Mouse (Mus musculus) liver, embryonic 15.5 days (tissue): ENCODE results near the gene Rev3l. TPM values are rescaled to one million over a fixed set of nuclear protein-coding genes. Genes with fewer than 3 reads are reported as not detected.

Experiments used
- ATAC-seq: fragments of 200-750 bp; cut with Nextera tagmentation; 2 replicates; pipeline ENCODE4 v1.8.0; 2017; ENCODE audit warnings: moderate number of reproducible peaks, mild to moderate bottlenecking, moderate library complexity; ENCODE audit not compliant: insufficient read depth
- H3K27ac ChIP-seq: fragments of 300-500 bp; sonication (generic); replicated peaks from 2 replicates; pipeline ENCODE4 v1.5.1; 2015; ENCODE audit warnings: mild to moderate bottlenecking, inconsistent platforms
- H3K27me3 ChIP-seq: fragments of 300-500 bp; sonication (generic); 2 replicates; pipeline ENCODE4 v1.6.1; 2015; ENCODE audit warnings: mild to moderate bottlenecking, inconsistent platforms
- H3K36me3 ChIP-seq: fragments of 300-500 bp; sonication (generic); replicated peaks from 2 replicates; pipeline ENCODE4 v1.6.1; 2015; ENCODE audit warnings: moderate library complexity, mild to moderate bottlenecking, inconsistent platforms
- H3K4me1 ChIP-seq: fragments of 300-500 bp; sonication (generic); replicated peaks from 2 replicates; pipeline ENCODE4 v1.6.1; 2015; ENCODE audit warnings: inconsistent platforms
- H3K4me2 ChIP-seq: fragments of 300-500 bp; sonication (generic); 2 replicates; pipeline ENCODE4 v1.6.1; 2015; ENCODE audit warnings: moderate library complexity, mild to moderate bottlenecking, inconsistent platforms
- H3K4me3 ChIP-seq: fragments of 300-500 bp; sonication (generic); replicated peaks from 2 replicates; pipeline ENCODE4 v1.5.1; 2015; ENCODE audit warnings: mild to moderate bottlenecking, inconsistent platforms
- H3K9ac ChIP-seq: fragments of 300-500 bp; sonication (generic); 2 replicates; pipeline ENCODE4 v1.6.1; 2015; ENCODE audit warnings: moderate library complexity, mild to moderate bottlenecking, inconsistent platforms
- H3K9me3 ChIP-seq: fragments of 300-500 bp; sonication (generic); replicated peaks from 2 replicates; pipeline ENCODE4 v1.6.1; 2016; ENCODE audit warnings: inconsistent platforms
- whole genome bisulfite sequencing: fragments of 180-500 bp; shearing (Covaris S2); methylation state at CpG from one replicate; pipeline ENCODE4 v1.1.7; 2015; ENCODE audit warnings: mixed read lengths; ENCODE audit not compliant: insufficient replicate concordance; 5-methylcytosine and 5-hydroxymethylcytosine counted together
- polyA plus RNA-seq: library from polyadenylated mRNA; unstranded; fragments of >200 nt; fragmentation: Nextera tagmentation; extraction: Ambion mirVana; gene quantifications from 2 replicates; pipeline ENCODE4 v1.2.1, GENCODE M21; 2015

Gene Rev3l
- polyA plus RNA-seq, 1 experiment from 2014 or later: 3.1 TPM

DNA sequence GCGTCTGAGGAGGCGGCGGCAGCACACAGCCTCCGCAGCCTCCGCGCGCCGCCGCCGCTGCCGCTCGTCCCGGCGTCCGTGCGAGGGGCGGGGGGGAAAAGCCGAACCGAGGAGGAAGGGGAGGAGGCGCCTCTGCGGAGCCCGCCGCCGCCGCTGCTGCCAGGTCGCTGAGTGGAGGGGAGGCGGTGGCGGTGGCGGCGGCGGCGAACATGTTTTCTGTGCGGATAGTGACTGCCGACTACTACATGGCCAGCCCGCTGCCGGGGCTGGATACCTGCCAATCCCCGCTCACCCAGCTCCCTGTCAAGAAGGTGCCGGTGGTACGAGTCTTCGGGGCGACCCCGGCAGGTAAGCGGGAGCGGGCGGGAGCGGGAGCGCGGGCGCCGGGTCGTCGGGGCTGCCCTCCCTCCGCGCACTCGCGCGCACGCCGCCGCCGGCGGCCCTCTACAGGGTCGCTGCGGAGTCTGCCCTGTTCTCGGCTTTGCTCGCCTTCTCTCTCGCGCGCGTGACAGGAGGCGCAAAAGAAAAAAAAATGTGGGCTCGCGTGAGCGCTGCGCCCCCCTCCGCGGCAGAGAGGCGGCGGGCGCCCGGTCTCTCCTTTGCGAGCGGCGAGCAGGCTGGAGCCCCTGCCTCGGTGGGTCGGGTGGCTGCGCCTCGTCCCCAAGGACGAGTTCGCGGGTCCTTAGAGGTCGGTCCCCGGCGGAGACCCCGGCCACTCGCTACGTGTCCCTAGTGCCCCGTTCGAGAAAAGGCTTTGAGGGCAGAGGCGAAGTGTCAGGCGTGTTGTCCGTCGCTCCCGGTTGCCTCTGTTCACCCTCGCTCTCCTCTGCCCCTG lies 565 bp downstream of the Rev3l start:
- Histone ChIP-seq H3K4me3 (peak overlapping the region; percentile 96), H3K9me3 (no peaks in the 10 kb centered on the region), H3K4me1 (peaks cover 25% of the 10 kb centered on the region), H3K36me3 (no peaks in the 10 kb centered on the region), H3K4me2 (peak overlapping the region; percentile 91), H3K27me3 (no peaks in the 10 kb centered on the region), H3K27ac (peak overlapping the region; percentile 98), H3K9ac (peak overlapping the region; percentile 93)
- WGBS: under 1% methylated on average over 86 of the region's 105 CpGs
- ATAC-seq: peak; percentile 29

DNA sequence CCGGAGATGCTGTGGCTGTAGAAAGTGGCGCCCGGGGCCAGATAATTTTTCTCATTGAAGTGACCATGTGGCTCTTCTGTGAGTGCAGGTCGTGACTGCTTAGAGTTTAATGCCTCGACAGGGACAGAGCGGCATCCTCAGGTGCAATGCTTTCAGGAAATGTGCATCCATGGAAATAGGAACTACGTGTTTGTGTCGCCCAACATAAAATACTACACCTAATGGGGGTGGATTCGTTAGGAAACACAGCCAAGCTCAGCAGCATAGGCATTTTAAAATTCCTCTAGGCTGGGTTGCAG lies 1.1 kb downstream of the Rev3l start:
- peaks cover 25% of the 10 kb centered on the region for H3K4me1 ChIP-seq
- H3K36me3 ChIP-seq: no peaks in the 10 kb centered on the region
- peak overlapping the region; percentile 96 for H3K4me3 ChIP-seq
- H3K9me3 ChIP-seq: no peaks in the 10 kb centered on the region
- no peaks in the 10 kb centered on the region for H3K27me3 ChIP-seq
- 0% methylated on average over 9 of the region's 9 CpGs for WGBS
- ATAC-seq: no peak
- peak overlapping the region; percentile 98 for H3K27ac ChIP-seq
- peak overlapping the region; percentile 93 for H3K9ac ChIP-seq
- peak overlapping the region; percentile 91 for H3K4me2 ChIP-seq

DNA sequence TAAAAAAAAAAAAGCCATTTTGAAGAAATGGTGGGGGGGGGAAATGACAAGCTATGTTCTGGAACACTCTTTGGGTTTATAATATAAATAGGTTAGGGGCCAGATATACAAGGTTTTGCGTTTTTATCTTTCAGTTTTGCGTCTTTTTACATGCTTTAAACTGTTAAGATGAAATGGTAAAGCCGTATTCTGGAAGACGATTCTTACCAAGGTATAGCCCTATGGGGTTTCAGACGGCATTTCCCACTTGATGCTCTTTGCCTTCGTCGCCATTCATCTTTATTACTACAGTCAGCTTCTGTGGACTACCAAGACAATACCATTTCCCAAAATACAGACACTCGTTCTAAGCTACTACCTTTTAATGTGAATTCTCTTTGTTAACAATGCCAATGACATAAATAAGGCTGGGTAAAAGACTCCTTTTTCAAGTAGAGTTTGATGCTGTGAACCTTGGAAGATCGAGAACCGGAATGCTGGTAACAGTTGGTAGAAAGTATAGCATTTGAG lies 1.6 kb downstream of the Rev3l start:
- no peaks in the 10 kb centered on the region for H3K9me3 ChIP-seq
- H3K9ac ChIP-seq: peak overlapping the region; percentile 93
- peak overlapping the region; percentile 96 for H3K4me3 ChIP-seq
- peaks cover 25% of the 10 kb centered on the region for H3K4me1 ChIP-seq
- H3K4me2 ChIP-seq: peak overlapping the region; percentile 91
- no peaks in the 10 kb centered on the region for H3K36me3 ChIP-seq
- no peaks in the 10 kb centered on the region for H3K27me3 ChIP-seq
- H3K27ac ChIP-seq: peak overlapping the region; percentile 98; the same call in 1 of the 2 replicates
- ATAC-seq: no peak
- WGBS: 30% methylated on average over 10 of the region's 10 CpGs

DNA sequence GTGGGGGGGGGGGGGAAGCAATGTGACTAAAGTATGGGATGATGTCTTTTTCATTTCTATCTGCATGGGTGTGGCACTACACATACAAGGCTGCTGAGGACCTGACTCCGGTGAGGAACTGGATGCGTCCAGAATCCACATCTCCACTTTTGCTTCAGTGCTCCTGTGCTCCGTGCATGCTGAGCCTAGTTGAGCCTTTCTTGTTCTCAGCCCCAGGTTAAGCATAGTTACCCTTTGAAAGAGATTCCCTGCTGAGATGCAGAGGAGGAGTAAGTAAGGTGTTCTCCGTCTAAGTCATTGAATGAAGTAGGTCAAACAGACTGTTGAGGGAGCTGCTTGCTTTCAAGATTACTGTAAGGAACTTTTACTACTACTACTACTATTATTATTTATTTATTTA lies 4.3 kb downstream of the Rev3l start:
- H3K9ac ChIP-seq: no peak overlapping the region
- ATAC-seq: no peak
- H3K4me3 ChIP-seq: no peak overlapping the region
- H3K4me1 ChIP-seq: peaks cover 16% of the 10 kb centered on the region
- 83% methylated on average over 4 of the region's 4 CpGs for WGBS
- no peak overlapping the region for H3K4me2 ChIP-seq
- no peaks in the 10 kb centered on the region for H3K27me3 ChIP-seq
- no peaks in the 10 kb centered on the region for H3K9me3 ChIP-seq
- no peak overlapping the region for H3K27ac ChIP-seq
- H3K36me3 ChIP-seq: no peaks in the 10 kb centered on the region

DNA sequence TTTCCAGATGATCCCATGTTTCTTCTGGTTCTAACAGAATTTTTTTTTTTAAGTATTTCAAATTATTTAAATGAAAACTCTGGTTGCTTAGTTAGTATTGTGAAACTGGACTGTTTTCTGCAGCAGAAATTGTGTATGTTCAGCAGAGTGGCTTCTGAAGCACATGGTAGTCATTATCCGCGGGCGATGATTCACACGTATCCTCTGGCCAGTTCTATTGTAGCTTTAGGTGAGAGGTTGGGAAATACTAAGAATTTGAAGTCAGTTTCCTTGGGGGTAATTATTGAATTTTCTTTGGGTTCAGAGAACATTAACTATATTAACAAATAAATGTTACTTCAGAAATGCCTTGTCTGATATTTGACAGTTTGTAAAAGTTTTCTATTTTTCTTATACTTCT lies 10.1 kb downstream of the Rev3l start:
- WGBS: 81% methylated on average over 4 of the region's 4 CpGs
- H3K36me3 ChIP-seq: no peaks in the 10 kb centered on the region
- no peak overlapping the region for H3K27ac ChIP-seq
- H3K4me1 ChIP-seq: 0 out of 2 replicates have a peak, but pooled peaks cover 2% of the 10 kb centered on the region
- ATAC-seq: no peak
- H3K4me2 ChIP-seq: no peak overlapping the region
- H3K9me3 ChIP-seq: no peaks in the 10 kb centered on the region
- no peak overlapping the region for H3K9ac ChIP-seq
- no peaks in the 10 kb centered on the region for H3K27me3 ChIP-seq
- H3K4me3 ChIP-seq: no peak overlapping the region

DNA sequence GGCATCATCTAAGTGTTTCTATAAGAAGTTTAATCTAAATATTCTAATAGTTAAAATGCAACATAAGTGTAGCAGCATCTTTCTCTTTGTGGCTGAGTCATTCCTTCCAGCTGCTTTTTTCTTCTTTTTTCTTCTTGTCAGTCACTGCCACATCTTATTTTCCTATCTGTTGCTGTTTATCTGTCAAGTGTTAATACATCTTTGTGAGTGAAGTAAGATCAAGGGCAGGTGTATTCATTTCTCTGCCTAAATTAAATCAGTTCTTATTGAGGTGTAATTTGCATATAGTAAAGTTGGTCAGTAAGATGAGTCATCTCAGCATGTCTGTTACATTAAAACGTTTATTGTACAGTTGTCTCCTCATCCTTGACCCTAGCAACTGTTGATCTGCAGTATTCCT lies 32.8 kb downstream of the Rev3l start:
- Histone ChIP-seq H3K4me1 (no peaks in the 10 kb centered on the region), H3K4me3 (no peak overlapping the region), H3K27ac (no peak overlapping the region), H3K9me3 (no peaks in the 10 kb centered on the region), H3K4me2 (no peak overlapping the region), H3K27me3 (no peaks in the 10 kb centered on the region), H3K9ac (no peak overlapping the region), H3K36me3 (no peaks in the 10 kb centered on the region)
- ATAC-seq: no peak
- 72% methylated on average over 1 of the region's 1 CpGs for WGBS

DNA sequence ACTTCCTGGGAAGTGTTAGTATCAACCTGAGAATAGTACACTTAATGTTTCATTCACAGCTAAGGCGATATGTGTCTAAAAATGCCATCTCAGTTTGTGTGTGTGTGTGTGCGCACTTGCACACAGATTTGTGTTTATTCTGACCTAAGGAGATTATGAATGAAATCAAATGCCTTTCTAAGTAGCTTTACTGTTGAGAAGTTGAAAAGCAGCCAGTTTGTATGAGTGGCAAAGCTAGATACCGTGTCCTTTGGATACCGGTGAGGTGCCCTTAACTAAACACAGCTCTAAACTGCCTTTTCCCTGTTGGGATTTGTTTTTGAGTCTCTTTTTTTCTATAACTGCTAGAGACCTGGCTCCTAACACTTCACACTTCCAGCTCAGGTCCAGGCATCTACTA lies 34.8 kb downstream of the Rev3l start:
- H3K4me3 ChIP-seq: no peak overlapping the region
- no peaks in the 10 kb centered on the region for H3K4me1 ChIP-seq
- H3K4me2 ChIP-seq: no peak overlapping the region
- H3K9ac ChIP-seq: no peak overlapping the region
- no peaks in the 10 kb centered on the region for H3K27me3 ChIP-seq
- WGBS: 77% methylated on average over 4 of the region's 4 CpGs
- no peaks in the 10 kb centered on the region for H3K9me3 ChIP-seq
- no peak for ATAC-seq
- no peaks in the 10 kb centered on the region for H3K36me3 ChIP-seq
- no peak overlapping the region for H3K27ac ChIP-seq

DNA sequence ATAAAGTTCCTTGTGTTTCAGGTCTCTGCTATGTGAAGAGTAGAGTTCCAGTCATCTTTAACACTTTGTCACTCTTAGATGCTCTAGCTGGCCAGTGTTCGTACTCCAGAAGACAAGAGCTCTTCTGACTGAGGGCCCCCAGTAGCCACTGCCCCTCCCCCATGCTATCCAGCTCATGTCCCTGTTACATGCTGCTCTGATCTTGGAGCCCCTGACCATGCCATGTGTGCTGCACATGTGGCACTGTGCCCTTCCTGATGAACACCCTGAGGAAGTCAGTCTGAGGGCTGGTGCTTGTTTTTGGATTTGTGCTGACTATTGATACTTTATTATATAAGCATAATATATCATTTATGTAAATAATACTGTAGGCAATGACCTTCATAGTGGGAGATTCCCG lies 40.3 kb downstream of the Rev3l start:
- Histone ChIP-seq H3K4me1 (no peaks in the 10 kb centered on the region), H3K4me2 (no peak overlapping the region), H3K4me3 (no peak overlapping the region), H3K36me3 (no peaks in the 10 kb centered on the region), H3K27ac (no peak overlapping the region), H3K27me3 (no peaks in the 10 kb centered on the region), H3K9me3 (no peaks in the 10 kb centered on the region), H3K9ac (no peak overlapping the region)
- ATAC-seq: no peak
- WGBS: 59% methylated on average over 2 of the region's 2 CpGs

DNA sequence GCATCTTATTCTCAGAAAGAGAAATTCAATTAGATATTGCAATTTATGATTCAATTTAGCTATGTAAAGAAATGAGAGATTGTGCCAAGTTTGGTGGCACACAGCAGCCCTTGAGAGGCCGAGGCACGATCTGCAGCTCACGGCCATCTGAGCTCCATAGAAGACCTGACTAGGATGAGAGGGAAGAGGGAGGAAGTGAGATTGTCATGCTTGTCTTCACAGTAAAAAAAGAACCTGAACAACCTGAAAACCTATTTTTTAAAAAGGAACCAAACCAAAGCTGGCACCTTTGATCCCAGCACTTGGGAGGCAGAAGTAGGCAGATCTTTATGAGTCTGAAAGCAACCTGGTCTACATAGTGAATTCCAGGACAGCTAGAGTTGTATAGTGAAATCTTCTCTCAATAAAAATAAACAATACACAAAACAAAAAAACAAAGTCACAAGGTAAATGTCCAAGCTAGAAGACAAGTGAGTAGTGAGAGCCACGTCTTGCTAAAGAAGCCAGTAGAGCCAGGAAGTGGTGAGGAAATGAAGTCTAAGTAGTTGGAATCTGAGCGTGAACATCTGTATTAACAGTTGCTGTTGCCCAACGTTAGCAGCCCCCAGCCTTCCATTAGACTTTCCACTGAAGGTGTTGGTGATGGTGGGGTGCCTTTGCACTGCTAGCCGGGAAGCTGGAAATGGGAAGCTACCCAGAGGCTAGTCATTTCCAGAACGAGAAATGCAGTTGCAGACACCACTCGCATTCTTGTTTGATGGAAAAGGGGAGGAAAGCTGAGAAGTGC lies 42.2 kb downstream of the Rev3l start:
- Histone ChIP-seq H3K4me3 (no peak overlapping the region), H3K9ac (no peak overlapping the region), H3K4me2 (no peak overlapping the region), H3K27me3 (no peaks in the 10 kb centered on the region), H3K27ac (no peak overlapping the region), H3K9me3 (no peaks in the 10 kb centered on the region), H3K4me1 (peaks cover 4% of the 10 kb centered on the region), H3K36me3 (no peaks in the 10 kb centered on the region)
- 36% methylated on average over 9 of the region's 9 CpGs for WGBS
- ATAC-seq: no peak

DNA sequence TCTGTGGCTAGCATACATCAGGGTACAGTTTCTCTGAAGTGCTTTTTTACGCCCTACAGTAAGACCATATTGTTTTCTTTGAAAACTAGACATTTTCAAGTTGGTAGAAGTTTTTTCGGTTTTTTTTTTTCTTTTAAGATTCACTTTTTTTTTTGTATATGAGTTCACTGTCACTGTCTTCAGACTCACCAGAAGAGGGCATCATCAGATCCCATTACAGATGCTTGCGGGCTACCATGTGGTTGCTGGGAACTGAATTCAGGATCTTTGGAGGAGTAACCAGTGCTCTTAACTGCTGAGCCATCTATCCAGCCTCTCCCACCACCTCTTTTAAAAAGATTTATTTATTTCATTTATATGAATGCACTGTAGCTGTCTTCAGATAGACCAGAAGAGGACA lies 45.0 kb downstream of the Rev3l start:
- no peak for ATAC-seq
- 75% methylated on average over 3 of the region's 3 CpGs for whole genome bisulfite sequencing
- H3K9ac ChIP-seq: no peak overlapping the region
- peaks cover 10% of the 10 kb centered on the region for H3K4me1 ChIP-seq
- no peak overlapping the region for H3K27ac ChIP-seq
- no peaks in the 10 kb centered on the region for H3K9me3 ChIP-seq
- H3K4me2 ChIP-seq: no peak overlapping the region
- no peaks in the 10 kb centered on the region for H3K36me3 ChIP-seq
- H3K27me3 ChIP-seq: no peaks in the 10 kb centered on the region
- no peak overlapping the region for H3K4me3 ChIP-seq

DNA sequence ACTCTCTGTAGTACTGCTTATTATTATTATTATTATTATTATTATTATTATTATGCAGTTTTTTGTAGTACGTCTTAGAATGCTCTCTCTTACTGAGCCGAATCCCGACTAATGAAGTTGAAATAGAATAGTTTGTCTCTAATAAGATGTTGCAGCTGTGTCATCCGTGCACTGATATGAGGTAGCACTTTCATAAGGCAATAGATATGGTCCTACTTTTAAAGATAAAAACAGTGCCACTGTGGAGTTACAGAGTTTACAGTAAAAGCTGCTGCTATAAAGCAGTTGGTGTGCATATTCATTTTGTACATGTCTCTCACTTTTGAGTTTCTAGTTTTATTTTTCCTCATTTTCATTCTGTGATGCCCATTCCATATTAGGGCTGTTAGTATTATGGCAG lies 46.4 kb downstream of the Rev3l start:
- 52% methylated on average over 4 of the region's 4 CpGs for WGBS
- peaks cover 10% of the 10 kb centered on the region for H3K4me1 ChIP-seq
- H3K36me3 ChIP-seq: no peaks in the 10 kb centered on the region
- H3K27ac ChIP-seq: no peak overlapping the region
- no peaks in the 10 kb centered on the region for H3K9me3 ChIP-seq
- no peak overlapping the region for H3K4me3 ChIP-seq
- H3K4me2 ChIP-seq: no peak overlapping the region
- H3K27me3 ChIP-seq: no peaks in the 10 kb centered on the region
- no peak for ATAC-seq
- no peak overlapping the region for H3K9ac ChIP-seq
